Mouse (Mus musculus): ENCODE data around the gene Zyx. TPM values are rescaled to one million over a fixed set of nuclear protein-coding genes. Genes with fewer than 3 reads are reported as not detected.

Zyx gene
- total RNA-seq, 2 experiments from 2014 or later: 20.2 to 25.5 TPM

DNA sequence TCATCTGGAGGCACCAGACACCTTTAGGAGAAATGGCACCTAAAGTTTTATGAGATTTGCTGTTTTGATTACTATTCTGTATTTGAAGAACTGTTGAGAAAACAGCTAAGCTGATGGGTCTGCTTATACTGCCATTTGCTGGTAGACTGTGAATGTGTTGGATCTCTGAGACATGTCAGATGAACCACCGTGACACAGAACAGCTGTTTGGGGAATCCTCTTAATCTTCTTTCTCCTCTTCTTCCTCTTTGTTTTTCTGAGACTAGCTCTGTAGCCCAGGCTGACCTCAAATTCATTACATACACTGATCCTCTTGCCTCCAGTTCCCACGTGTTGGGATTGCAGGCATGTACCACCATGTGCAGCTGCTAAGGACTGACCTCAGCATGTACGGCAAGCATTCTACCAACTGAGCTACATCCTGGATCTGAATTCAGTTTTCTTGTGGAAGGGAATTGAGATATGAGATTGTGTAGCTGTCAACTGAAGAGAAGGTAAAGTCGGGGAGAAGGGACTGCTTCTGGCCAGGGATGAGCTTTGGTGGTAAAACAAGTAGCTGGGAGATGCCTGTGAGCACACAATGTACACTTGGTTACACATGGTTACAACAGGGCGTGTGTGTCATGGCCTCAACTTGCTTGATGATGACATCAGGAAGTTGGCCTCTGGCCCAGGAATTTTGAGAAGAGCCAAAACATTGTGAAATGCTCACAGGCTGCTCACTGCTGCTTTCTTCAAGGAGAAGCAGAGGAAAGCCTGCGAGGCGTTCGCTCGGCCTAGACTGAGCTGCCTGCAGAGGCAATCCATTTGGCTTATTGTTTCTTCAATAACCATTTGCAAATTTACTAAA, 46.8 kb downstream of the Zyx start:
- DNase-seq (ENCODE audit: low spot score): peak; percentile 94

DNA sequence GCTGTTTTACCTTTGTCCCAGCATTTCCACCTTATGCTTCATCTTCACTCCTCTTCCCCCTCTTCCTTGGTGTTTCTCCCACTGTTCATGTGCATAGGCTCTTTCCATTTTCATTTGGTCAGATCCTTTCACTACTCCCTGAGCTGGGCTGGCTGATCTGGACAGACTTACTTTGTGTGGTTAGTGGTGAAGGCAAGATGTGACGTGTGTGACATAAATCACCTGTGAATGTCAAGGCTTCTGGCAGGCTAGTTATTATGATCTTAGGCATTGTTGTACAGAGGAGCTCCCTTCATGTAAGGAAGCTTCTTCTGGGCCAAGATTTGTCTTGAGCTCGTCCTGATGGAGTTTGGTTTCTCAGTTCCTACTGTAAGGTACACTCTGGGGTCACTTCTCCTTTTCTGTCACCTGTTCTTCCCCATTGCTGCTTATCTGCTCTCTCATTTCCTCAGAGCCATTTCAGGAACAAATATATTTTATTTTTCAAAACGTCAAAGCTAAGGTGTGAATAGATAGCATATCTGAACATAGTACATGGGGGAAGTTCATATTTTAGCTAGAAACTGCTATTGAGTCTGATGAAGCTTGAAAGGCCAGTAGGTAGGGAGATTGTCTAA, 47.7 kb downstream of the Zyx start:
- DNase-seq (ENCODE audit: low spot score): no peak

DNA sequence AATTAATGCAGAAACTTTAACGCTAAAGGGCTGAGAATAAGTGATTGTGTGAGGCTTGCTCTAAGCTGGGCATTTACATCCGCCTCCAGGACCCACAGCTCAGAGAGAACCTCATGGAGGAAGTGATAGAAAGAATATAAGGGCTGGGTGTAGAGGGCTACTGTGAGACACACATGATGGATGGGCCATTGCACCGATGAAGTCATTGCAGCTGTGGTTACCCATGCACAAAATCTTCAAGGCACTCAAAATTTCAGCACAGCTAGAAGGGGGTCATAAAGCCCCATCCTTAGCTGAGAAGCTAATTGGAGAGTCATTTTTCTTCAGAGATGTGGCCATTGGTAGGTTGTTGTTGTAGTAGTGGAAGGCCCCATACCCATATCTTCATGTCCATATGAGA, 48.9 kb downstream of the Zyx start:
- no peak for DNase-seq (ENCODE audit: low spot score)

DNA sequence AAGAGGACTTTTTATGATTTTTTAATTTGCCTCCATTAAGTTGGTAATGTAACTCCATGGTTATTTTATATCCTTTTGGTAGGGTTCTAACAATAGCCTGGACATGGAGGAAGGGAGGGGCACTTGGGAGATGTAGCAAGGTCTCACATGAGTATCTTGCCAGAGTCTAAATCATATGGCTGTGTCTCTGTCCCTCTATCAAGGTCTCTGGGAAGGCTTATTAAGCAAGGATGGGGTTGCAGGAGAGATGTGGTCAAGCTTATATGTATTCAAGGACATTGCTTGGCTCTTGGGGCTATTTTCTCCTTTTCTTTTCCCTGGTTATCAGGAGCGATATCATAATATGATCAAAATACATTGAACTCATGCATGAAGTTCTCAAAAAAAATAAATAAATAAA, 49.6 kb downstream of the Zyx start:
- no peak for DNase-seq (ENCODE audit: low spot score)

DNA sequence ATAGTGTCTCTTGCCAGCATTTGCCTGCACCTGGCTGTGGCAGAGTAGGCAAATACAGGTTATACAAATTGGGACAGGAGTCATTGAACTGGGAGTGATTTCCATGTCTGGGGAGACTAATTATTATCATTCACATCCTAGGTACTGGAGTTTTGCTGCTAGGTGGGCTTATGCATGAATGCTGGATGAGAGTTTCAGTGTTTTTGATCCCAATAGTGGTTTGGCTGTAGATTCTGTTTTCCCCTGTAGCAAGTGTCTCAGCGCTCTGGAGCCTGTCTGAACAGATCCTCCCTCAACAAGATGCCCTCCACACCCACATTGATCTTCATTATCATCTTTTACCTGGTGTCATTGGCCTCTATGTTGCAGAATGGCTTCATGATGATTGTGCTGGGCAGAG, 50.5 kb downstream of the Zyx start, which contains the start of gene Tas2r143:
Gene Tas2r143, plus strand, starts transcription at position 301 of the 400 bp plus-strand sequence.
- DNase-seq (ENCODE audit: low spot score): no peak

DNA sequence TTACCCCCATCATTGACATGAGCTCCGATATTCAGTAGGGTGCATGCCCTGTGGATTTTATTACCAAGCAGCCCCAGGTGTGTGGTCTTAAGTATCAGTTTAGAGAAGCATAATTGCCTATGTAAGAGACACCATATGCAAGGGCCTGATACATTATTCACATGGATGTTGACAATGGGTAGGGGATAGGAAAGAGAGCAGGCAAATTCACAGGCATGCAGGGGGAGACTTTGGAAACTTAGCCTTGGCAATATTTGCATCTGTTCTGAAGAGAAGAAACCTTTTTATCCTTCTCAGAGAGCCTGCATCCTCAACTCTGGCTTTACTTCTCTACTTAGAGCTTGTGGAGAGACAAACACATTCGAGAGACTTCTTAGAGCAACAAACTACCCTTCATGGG, 55.7 kb downstream of the Zyx start, which contains the start of gene Tas2r135:
Gene Tas2r135, plus strand, starts transcription at position 301 of the 400 bp plus-strand sequence.
- DNase-seq (ENCODE audit: low spot score): no peak

Other genes starting within 250 kb of the Zyx start
- gene Tas2r139, start 208.7 kb upstream of the Zyx start, total RNA-seq (2021): not detected
- not detected for gene Tas2r144, start 134.3 kb upstream of the Zyx start, total RNA-seq (2021)
- gene Gstk1, start 103.7 kb upstream of the Zyx start, total RNA-seq (2021): 10 to 100 TPM; 45.4 to 57.2 TPM
- gene Tmem139, start 87.7 kb upstream of the Zyx start, total RNA-seq (2021): under 1 TPM; 0.19 to 0.27 TPM
- gene Casp2, start 84.6 kb upstream of the Zyx start, total RNA-seq (2021): 1 to 10 TPM; 3.7 to 4.1 TPM
- gene Clcn1, start 62.9 kb upstream of the Zyx start, total RNA-seq (2021): 100 to 1,000 TPM; 153 TPM
- under 1 TPM; 0.21 to 0.30 TPM for gene Fam131b, start 25.0 kb upstream of the Zyx start, total RNA-seq (2021)
- under 1 TPM; 0.07 to 0.23 TPM for gene Epha1, start 23.6 kb downstream of the Zyx start, total RNA-seq (2021)
- not detected for gene Tas2r143, start 50.6 kb downstream of the Zyx start, total RNA-seq (2021)
- gene Tas2r135, start 55.8 kb downstream of the Zyx start, total RNA-seq (2021): not detected
- not detected for gene Tas2r126, start 84.9 kb downstream of the Zyx start, total RNA-seq (2021)
- not detected for gene Olfr458, start 115.6 kb downstream of the Zyx start, total RNA-seq (2021)
- not detected for gene Olfr457, start 126.7 kb downstream of the Zyx start, total RNA-seq (2021)
- gene Olfr456, start 137.6 kb downstream of the Zyx start, total RNA-seq (2021): not detected
- gene Olfr455, start 198.0 kb downstream of the Zyx start, total RNA-seq (2021): not detected
- gene Tcaf3, start 248.1 kb downstream of the Zyx start, total RNA-seq (2021): not detected

Measured in gastrocnemius, adult 18-20 months (tissue).